Mouse (Mus musculus) forebrain, embryonic 13.5 days (tissue): ENCODE measurements around the gene Slc2a1. TPM values are rescaled to one million over a fixed set of nuclear protein-coding genes. Genes with fewer than 3 reads are reported as not detected.

Experiments used
- ATAC-seq: fragments of 200-750 bp; cut with Nextera tagmentation; 2 replicates; pipeline ENCODE4 v1.8.0; 2017
- H3K27ac ChIP-seq: fragments of 300-500 bp; sonication (generic); 2 replicates; pipeline ENCODE4 v1.5.1; 2015; ENCODE audit warnings: inconsistent platforms, mild to moderate bottlenecking, moderate library complexity
- H3K27me3 ChIP-seq: fragments of 300-500 bp; sonication (generic); 2 replicates; pipeline ENCODE4 v1.6.1; 2015; ENCODE audit warnings: mild to moderate bottlenecking, inconsistent platforms
- H3K36me3 ChIP-seq: fragments of 300-500 bp; sonication (generic); 2 replicates; pipeline ENCODE4 v1.6.1; 2015; ENCODE audit warnings: mild to moderate bottlenecking, inconsistent platforms; ENCODE audit not compliant: poor library complexity, severe bottlenecking
- H3K4me1 ChIP-seq: fragments of 300-500 bp; sonication (generic); 2 replicates; pipeline ENCODE4 v1.6.1; 2015; ENCODE audit warnings: inconsistent platforms
- H3K4me2 ChIP-seq: fragments of 300-500 bp; sonication (generic); 2 replicates; pipeline ENCODE4 v1.6.1; 2015; ENCODE audit warnings: inconsistent platforms, mild to moderate bottlenecking, moderate library complexity
- H3K4me3 ChIP-seq: fragments of 300-500 bp; sonication (generic); 2 replicates; pipeline ENCODE4 v1.5.1; 2015; ENCODE audit warnings: mild to moderate bottlenecking, inconsistent platforms
- H3K9ac ChIP-seq: fragments of 300-500 bp; sonication (generic); 2 replicates; pipeline ENCODE4 v1.6.1; 2015; ENCODE audit warnings: mild to moderate bottlenecking, inconsistent platforms
- H3K9me3 ChIP-seq: fragments of 300-500 bp; sonication (generic); replicated peaks from 2 replicates; pipeline ENCODE4 v1.6.1; 2016; ENCODE audit warnings: inconsistent platforms
- WGBS: fragments of 180-500 bp; shearing (Covaris S2); methylation state at CpG from one replicate; pipeline ENCODE4 v1.1.7; 2015; 5-methylcytosine and 5-hydroxymethylcytosine counted together
- polyA plus RNA-seq: library from polyadenylated mRNA; unstranded; fragments of >200 nt; fragmentation: Nextera tagmentation; extraction: Ambion mirVana; gene quantifications from 2 replicates; pipeline ENCODE4 v1.2.1, GENCODE M21; 2015

Gene Slc2a1
- 95.4 and 96.2 TPM in 2 replicates for polyA plus RNA-seq

- Histone ChIP-seq H3K4me1 (peaks cover 64% of the 10 kb centered on the region), H3K4me2 (peak within 1 kb of the TSS; percentile 69), H3K27me3 (no peaks in the 10 kb centered on the region), H3K4me3 (peak within 1 kb of the TSS; percentile 73), H3K36me3 (peaks cover 9% of the 10 kb centered on the region; the same call in 1 of the 2 replicates), H3K9ac (peak within 1 kb of the TSS; percentile 83), H3K27ac (peak within 1 kb of the TSS; percentile 95), H3K9me3 (no peaks in the 10 kb centered on the region)
- peak; percentile 94 for ATAC-seq
- under 1% methylated on average over 79 of the region's 88 CpGs for WGBS
These were observed at the start of gene Slc2a1 for GRCm38 (mm10) chr4:119108495-119109408. Gene Slc2a1, plus strand, starts transcription at chr4:119108711.

GRCm38 (mm10) chr4:119066791-119067190 is 41.7 kb upstream of the Slc2a1 start:
- Histone ChIP-seq H3K36me3 (no peaks in the 10 kb centered on the region), H3K4me3 (no peak overlapping the region), H3K4me2 (no peak overlapping the region), H3K9me3 (no peaks in the 10 kb centered on the region), H3K9ac (no peak overlapping the region), H3K4me1 (peaks cover 13% of the 10 kb centered on the region), H3K27ac (no peak overlapping the region), H3K27me3 (peaks cover 3% of the 10 kb centered on the region; the same call in 1 of the 2 replicates)
- no peak for ATAC-seq
- WGBS: 77% methylated on average over 3 of the region's 3 CpGs

- Histone ChIP-seq H3K4me1 (peaks cover 18% of the 10 kb centered on the region), H3K9me3 (no peaks in the 10 kb centered on the region), H3K4me2 (no peak overlapping the region), H3K4me3 (no peak overlapping the region), H3K27me3 (peaks cover 7% of the 10 kb centered on the region; the same call in 1 of the 2 replicates), H3K36me3 (no peaks in the 10 kb centered on the region), H3K27ac (no peak overlapping the region), H3K9ac (no peak overlapping the region)
- ATAC-seq: no peak
- WGBS: 83% methylated on average over 2 of the region's 2 CpGs
These were observed 41.3 kb upstream of the Slc2a1 start for GRCm38 (mm10) chr4:119067204-119067603.

GRCm38 (mm10) chr4:119068918-119069317 is 39.6 kb upstream of the Slc2a1 start:
- ATAC-seq: no peak
- 69% methylated on average over 6 of the region's 6 CpGs for WGBS
- H3K9me3 ChIP-seq: no peaks in the 10 kb centered on the region
- no peak overlapping the region for H3K9ac ChIP-seq
- H3K4me2 ChIP-seq: no peak overlapping the region
- H3K4me1 ChIP-seq: peaks cover 34% of the 10 kb centered on the region
- no peak overlapping the region for H3K27ac ChIP-seq
- H3K36me3 ChIP-seq: no peaks in the 10 kb centered on the region
- peaks cover 14% of the 10 kb centered on the region; the same call in 1 of the 2 replicates for H3K27me3 ChIP-seq
- no peak overlapping the region for H3K4me3 ChIP-seq

GRCm38 (mm10) chr4:119070181-119070580 is 38.3 kb upstream of the Slc2a1 start:
- Histone ChIP-seq H3K9ac (no peak overlapping the region), H3K27ac (no peak overlapping the region), H3K9me3 (no peaks in the 10 kb centered on the region), H3K36me3 (no peaks in the 10 kb centered on the region), H3K4me1 (peaks cover 34% of the 10 kb centered on the region), H3K4me3 (no peak overlapping the region), H3K4me2 (no peak overlapping the region), H3K27me3 (peaks cover 16% of the 10 kb centered on the region; the same call in 1 of the 2 replicates)
- WGBS: 4% methylated on average over 1 of the region's 1 CpGs
- ATAC-seq: no peak

GRCm38 (mm10) chr4:119070959-119071647 is 37.4 kb upstream of the Slc2a1 start:
- 13% methylated on average over 16 of the region's 16 CpGs for WGBS
- H3K27ac ChIP-seq: no peak overlapping the region

GRCm38 (mm10) chr4:119071648-119072362 is 36.7 kb upstream of the Slc2a1 start:
- Histone ChIP-seq H3K4me3 (no peak overlapping the region), H3K27me3 (peaks cover 16% of the 10 kb centered on the region; the same call in 1 of the 2 replicates), H3K27ac (no peak overlapping the region), H3K9me3 (no peaks in the 10 kb centered on the region), H3K36me3 (no peaks in the 10 kb centered on the region), H3K9ac (0 out of 2 replicates have a peak overlapping the region, but pooled peaks have one; percentile 16), H3K4me1 (peaks cover 34% of the 10 kb centered on the region), H3K4me2 (peak overlapping the region; percentile 34)
- ATAC-seq: no peak
- 8% methylated on average over 19 of the region's 19 CpGs for WGBS

More at GRCm38 (mm10) chr4:119070959-119071647, 37.4 kb upstream of the Slc2a1 start:
- H3K4me2 ChIP-seq: peak overlapping the region; percentile 34
- peaks cover 34% of the 10 kb centered on the region for H3K4me1 ChIP-seq
- no peak overlapping the region for H3K9ac ChIP-seq
- H3K27me3 ChIP-seq: peaks cover 16% of the 10 kb centered on the region; the same call in 1 of the 2 replicates
- no peaks in the 10 kb centered on the region for H3K36me3 ChIP-seq
- H3K4me3 ChIP-seq: no peak overlapping the region
- H3K9me3 ChIP-seq: no peaks in the 10 kb centered on the region
- no peak for ATAC-seq

GRCm38 (mm10) chr4:119072363-119072940 is 36.1 kb upstream of the Slc2a1 start:
- H3K36me3 ChIP-seq: no peaks in the 10 kb centered on the region
- peaks cover 38% of the 10 kb centered on the region for H3K4me1 ChIP-seq
- ATAC-seq: no peak
- H3K9me3 ChIP-seq: no peaks in the 10 kb centered on the region
- peak overlapping the region; percentile 34 for H3K9ac ChIP-seq
- no peak overlapping the region for H3K27ac ChIP-seq
- H3K4me3 ChIP-seq: peak overlapping the region; percentile 27
- peak overlapping the region; percentile 57 for H3K4me2 ChIP-seq
- H3K27me3 ChIP-seq: peaks cover 16% of the 10 kb centered on the region; the same call in 1 of the 2 replicates
- 16% methylated on average over 19 of the region's 19 CpGs for WGBS

GRCm38 (mm10) chr4:119072941-119073451 is 35.5 kb upstream of the Slc2a1 start:
- Histone ChIP-seq H3K4me1 (peaks cover 38% of the 10 kb centered on the region), H3K36me3 (no peaks in the 10 kb centered on the region), H3K27me3 (peaks cover 16% of the 10 kb centered on the region; the same call in 1 of the 2 replicates), H3K9me3 (no peaks in the 10 kb centered on the region), H3K4me2 (peak overlapping the region; percentile 57), H3K4me3 (peak overlapping the region; percentile 27), H3K27ac (no peak overlapping the region), H3K9ac (peak overlapping the region; percentile 34; the same call in 1 of the 2 replicates)
- WGBS: 3% methylated on average over 27 of the region's 28 CpGs
- peak; percentile 61; the same call in 1 of the 2 replicates for ATAC-seq

GRCm38 (mm10) chr4:119073626-119074025 is 34.9 kb upstream of the Slc2a1 start:
- Histone ChIP-seq H3K4me2 (no peak overlapping the region), H3K9me3 (no peaks in the 10 kb centered on the region), H3K4me1 (peaks cover 38% of the 10 kb centered on the region), H3K9ac (no peak overlapping the region), H3K27me3 (peaks cover 16% of the 10 kb centered on the region; the same call in 1 of the 2 replicates), H3K4me3 (no peak overlapping the region), H3K27ac (no peak overlapping the region), H3K36me3 (no peaks in the 10 kb centered on the region)
- WGBS: 25% methylated on average over 2 of the region's 2 CpGs
- ATAC-seq: no peak

- Histone ChIP-seq H3K27ac (no peak overlapping the region), H3K9me3 (no peaks in the 10 kb centered on the region), H3K9ac (no peak overlapping the region), H3K27me3 (peaks cover 16% of the 10 kb centered on the region; the same call in 1 of the 2 replicates), H3K4me3 (no peak overlapping the region), H3K36me3 (no peaks in the 10 kb centered on the region), H3K4me2 (no peak overlapping the region), H3K4me1 (peaks cover 38% of the 10 kb centered on the region)
- 17% methylated on average over 5 of the region's 6 CpGs for WGBS
- ATAC-seq: no peak
These were observed 33.9 kb upstream of the Slc2a1 start for GRCm38 (mm10) chr4:119074596-119074995.
